ENCODE assay signal across 11 mouse cellular contexts in genomic region chr15:75143735-75144134, GRCm38 (mm10). TPM values are rescaled to one million over a fixed set of nuclear protein-coding genes. Genes with fewer than 3 reads are reported as not detected.
DNase-seq lines count a peak whose midpoint lies in the region; ATAC-seq and TF ChIP-seq lines count a peak whose summit lies in the region.
"Had no signal": no experiment of that assay in that cellular context is flagged by ENCODE, and none has a peak within 500 bp of the region (broad histone marks: within the 10 kb centered on the region; RNA-seq: fewer than 3 reads in every experiment).

No protein-coding gene starts in this region.

- no peak overlapping the region for H3K4me2 ChIP-seq in kidney, postnatal 0 days (ENCODE audit: low read length)
- H3K4me2 ChIP-seq in kidney, embryonic 15.5 days, result no peak overlapping the region

- ATAC-seq in kidney, postnatal 0 days (replicated peaks; ENCODE audit: low FRiP score, low read depth), result no peak
- no peak for ATAC-seq in kidney, embryonic 15.5 days (replicated peaks; ENCODE audit: low FRiP score)
- ATAC-seq in megakaryocyte-erythroid progenitor cell, adult 5-6 weeks (replicated peaks; ENCODE audit: low FRiP score, low TSS enrichment, poor library complexity, severe bottlenecking), result peak; percentile 68; the same call in 1 of the 2 replicates

- no peak overlapping the region for H3K4me3 ChIP-seq in kidney, postnatal 0 days (replicated peaks; ENCODE audit: low read depth, low read length)
- H3K4me3 ChIP-seq in kidney, embryonic 15.5 days (replicated peaks), result no peak overlapping the region
- H3K4me3 ChIP-seq in C2C12 (ENCODE audit: insufficient read depth, poor library complexity, severe bottlenecking) (no peak overlapping the region), ES-E14 (ENCODE audit: insufficient read depth in 1 of 2, low read depth in 1 of 2, low read length in 2 of 2, poor library complexity in 1 of 2, severe bottlenecking in 1 of 2) (no peak overlapping the region)
- H3K4me3 ChIP-seq: myocyte had no signal

- WGBS in kidney, postnatal 0 days, result 57% methylated on average over 3 of the region's 3 CpGs
- WGBS in kidney, embryonic 15.5 days, result 66% methylated on average over 3 of the region's 3 CpGs

- peak; percentile 43 for DNase-seq in kidney, postnatal 0 days (ENCODE audit: low spot score)
- peak; percentile 19 for DNase-seq in ES-E14 (ENCODE audit: low read depth, low spot score)
- DNase-seq in heart, adult 9 months (ENCODE audit: low spot score in 2 of 2), result no peak
- DNase-seq in ovary, postnatal 36 days (ENCODE audit: low spot score), result no peak
- DNase-seq: cerebellum, adult 11 months had no signal

- peak; percentile 71 for TF ChIP-seq CTCF in kidney, postnatal 0 days (IDR thresholded peaks at IDR 0.05; ENCODE audit: low read depth)
- peak; percentile 63 for TF ChIP-seq CTCF in C2C12 (IDR thresholded peaks at IDR 0.05; ENCODE audit: control insufficient read depth, insufficient read depth, insufficient read length)

- no peaks in the 10 kb centered on the region for H3K36me3 ChIP-seq in kidney, postnatal 0 days (ENCODE audit: insufficient read depth, low read length)
- H3K36me3 ChIP-seq in kidney, embryonic 15.5 days, result no peaks in the 10 kb centered on the region
- H3K36me3 ChIP-seq in C2C12 (ENCODE audit: control insufficient read depth, insufficient read depth) (no peaks in the 10 kb centered on the region), ES-E14 (ENCODE audit: control insufficient read depth, insufficient read depth, low read length, poor library complexity, severe bottlenecking) (no peaks in the 10 kb centered on the region)

- in situ Hi-C loops in ES-E14 (cut with MboI; ENCODE audit: low sequenced_read_pairs in 2 of 2, unreplicated experiment in 2 of 2), result no loop called here

- H3K9me3 ChIP-seq in kidney, postnatal 0 days (replicated peaks; ENCODE audit: low read length), result no peaks in the 10 kb centered on the region
- H3K9me3 ChIP-seq in kidney, embryonic 15.5 days (replicated peaks), result no peaks in the 10 kb centered on the region
- H3K9me3 ChIP-seq in ES-E14 (ENCODE audit: control insufficient read depth, insufficient read depth, low read depth, low read length), result no peaks in the 10 kb centered on the region

- no peaks in the 10 kb centered on the region for H3K79me3 ChIP-seq in C2C12 (ENCODE audit: low read depth)

- no peaks in the 10 kb centered on the region for H3K27me3 ChIP-seq in kidney, postnatal 0 days (ENCODE audit: insufficient read depth, low read length)
- no peaks in the 10 kb centered on the region for H3K27me3 ChIP-seq in kidney, embryonic 15.5 days
- H3K27me3 ChIP-seq in C2C12 (ENCODE audit: control insufficient read depth, insufficient read depth, insufficient read length), result no peaks in the 10 kb centered on the region

- H3K9ac ChIP-seq in kidney, postnatal 0 days (ENCODE audit: low read depth, low read length), result no peak overlapping the region
- no peak overlapping the region for H3K9ac ChIP-seq in kidney, embryonic 15.5 days
- H3K9ac ChIP-seq in ES-E14 (ENCODE audit: insufficient read depth, low read depth, low read length, poor library complexity, severe bottlenecking), result no peak overlapping the region

- H3K4me1 ChIP-seq in kidney, postnatal 0 days (replicated peaks; ENCODE audit: insufficient read depth, low read length), result no peaks in the 10 kb centered on the region
- no peaks in the 10 kb centered on the region for H3K4me1 ChIP-seq in kidney, embryonic 15.5 days
- H3K4me1 ChIP-seq in ES-E14 (ENCODE audit: control insufficient read depth in 2 of 2, insufficient read depth in 2 of 2, low read length in 2 of 2, poor library complexity in 1 of 2), result no peaks in the 10 kb centered on the region

- H3K79me2 ChIP-seq in C2C12 (ENCODE audit: control insufficient read depth, insufficient read depth), result no peaks in the 10 kb centered on the region

- H3ac ChIP-seq in C2C12 (ENCODE audit: control insufficient read depth, insufficient read length, low read depth), result no peak overlapping the region

- no peak overlapping the region for H3K27ac ChIP-seq in kidney, postnatal 0 days
- H3K27ac ChIP-seq in kidney, embryonic 15.5 days, result no peak overlapping the region
- no peak overlapping the region for H3K27ac ChIP-seq in ES-E14 (ENCODE audit: insufficient read depth, low read depth, low read length, poor library complexity, severe bottlenecking)

TF ChIP-seq in C2C12, 6 proteins besides CTCF, POLR2A, EP300 and RAD21:
- TF ChIP-seq MYOD1 (IDR thresholded peaks at IDR 0.05; ENCODE audit: control insufficient read depth, insufficient read length, low read depth), result no peak
- TF ChIP-seq CEBPB (IDR thresholded peaks at IDR 0.05; ENCODE audit: low read depth), result no peak
- TF ChIP-seq USF1 (IDR thresholded peaks at IDR 0.05; ENCODE audit: low read depth), result no peak
- no peak for TF ChIP-seq MYOG (IDR thresholded peaks at IDR 0.05; ENCODE audit: control insufficient read depth, extremely low read depth, insufficient read length)
- no peak for TF ChIP-seq FOSL1 (IDR thresholded peaks at IDR 0.05; ENCODE audit: insufficient read depth, low read length, poor library complexity, severe bottlenecking)
- TF ChIP-seq MAX (IDR thresholded peaks at IDR 0.05), result no peak

TF ChIP-seq in ES-E14, 5 proteins besides CTCF, POLR2A, EP300 and RAD21:
- TF ChIP-seq CHD2 (IDR thresholded peaks at IDR 0.05; ENCODE audit: low read depth, low read length) (no peak), ZNF384 (IDR thresholded peaks at IDR 0.05; ENCODE audit: low read depth, low read length) (no peak), HCFC1 (IDR thresholded peaks at IDR 0.05; ENCODE audit: borderline replicate concordance, insufficient read depth, low read length) (no peak), MAFK (IDR thresholded peaks at IDR 0.05; ENCODE audit: insufficient read depth, low read depth, low read length) (no peak), ZC3H11A (IDR thresholded peaks at IDR 0.05; ENCODE audit: borderline replicate concordance, low read depth, low read length) (no peak)

RNA-seq across cellular contexts. Expression of gene Ly6g, which starts 11.3 kb away (rescaled TPM):
- polyA plus RNA-seq in kidney, postnatal 0 days (2015; fragmentation: Nextera tagmentation; extraction: Ambion mirVana), result 0.57 and 1.3 TPM in 2 replicates
- 0.18 and 0.70 TPM in 2 replicates for polyA plus RNA-seq in kidney, embryonic 15.5 days (2015; fragmentation: Nextera tagmentation; extraction: Ambion mirVana)
- 0.13 TPM for polyA plus RNA-seq in C2C12 (2012; fragmentation: generic; extraction: Trizol)
- not detected in 2 replicates for total RNA-seq in ES-E14 (2012; rRNA removed)
- not detected in 2 replicates for total RNA-seq in megakaryocyte-erythroid progenitor cell, adult 5-6 weeks (2014; fragmentation: Nextera tagmentation)
- total RNA-seq in megakaryocyte-erythroid progenitor cell, adult 5-6 weeks (2017), result 1.4 TPM in 1 of 2 replicates, not detected in the other
- total RNA-seq: left cerebral cortex, postnatal 10 days had no signal
- polyA plus RNA-seq: gonadal fat pad, adult 2 months; myocyte had no signal

RNA-seq across cellular contexts. Expression of gene Ly6c2, which starts 32.0 kb away (rescaled TPM):
- 2.0 and 2.1 TPM in 2 replicates for polyA plus RNA-seq in kidney, postnatal 0 days (2015; fragmentation: Nextera tagmentation; extraction: Ambion mirVana)
- polyA plus RNA-seq in kidney, embryonic 15.5 days (2015; fragmentation: Nextera tagmentation; extraction: Ambion mirVana), result 1.1 and 1.6 TPM in 2 replicates
- 12.3 TPM for polyA plus RNA-seq in C2C12 (2012; fragmentation: generic; extraction: Trizol)
- not detected in 2 replicates for total RNA-seq in ES-E14 (2012; rRNA removed)
- total RNA-seq in megakaryocyte-erythroid progenitor cell, adult 5-6 weeks (2014; fragmentation: Nextera tagmentation), result 21.0 TPM in 1 of 2 replicates, not detected in the other
- total RNA-seq in megakaryocyte-erythroid progenitor cell, adult 5-6 weeks (2017), result 0.14 TPM in 1 of 2 replicates, not detected in the other

Comparison
In these comparisons a context has a peak if more than half of its experiments do, and no peak if none do; other contexts are left out.
1. DNase-seq: peak in kidney, postnatal 0 days (single experiment) and ES-E14 (single experiment); none in heart, adult 9 months (0 of 2) and ovary, postnatal 36 days (single experiment).